Mouse (Mus musculus) layer of hippocampus, postnatal 14 days (tissue): ENCODE measurements around the gene Gm49450. TPM values are rescaled to one million over a fixed set of nuclear protein-coding genes. Genes with fewer than 3 reads are reported as not detected.
A peak's percentile ranks its signal among the peaks of the same experiment; 100 is the strongest.

Source experiments
- DNase-seq, 2 experiments: peaks; one replicate each; pipeline ENCODE4 v3.0.0; 2021 to 2022; ENCODE audit warnings: low spot score in 2 of 2, mixed read lengths in 1 of 2
- long read RNA-seq, 2 experiments: library from polyadenylated mRNA; stranded (forward); transcript quantifications; one replicate each; pipeline ENCODE4 v2.0.0; 2021
- total RNA-seq, 2 experiments: library from RNA; stranded (reverse); gene quantifications; 2 replicates each; pipeline ENCODE4 v1.2.3; 2021

The Gm49450 gene
- not detected for total RNA-seq
- long read RNA-seq, experiment 1, partial matches to known transcripts, result 3 of 5 reads
- long read RNA-seq, experiment 1, other reads (novel, unspliced or antisense), result 2 of 5 reads
- long read RNA-seq, experiment 2, partial matches to known transcripts, result 2 of 396 reads
- long read RNA-seq, experiment 2, other reads (novel, unspliced or antisense), result 394 of 396 reads

- peak; percentile 96 to 98 for DNase-seq
Observed at GRCm38 (mm10) chr15:98953401-98954356, at the start of gene Gm49450, which contains the start of gene Tuba1a. Gm49450 (minus strand) TSS chr15:98953551. Tuba1a (minus strand) TSS chr15:98953703.

DNA sequence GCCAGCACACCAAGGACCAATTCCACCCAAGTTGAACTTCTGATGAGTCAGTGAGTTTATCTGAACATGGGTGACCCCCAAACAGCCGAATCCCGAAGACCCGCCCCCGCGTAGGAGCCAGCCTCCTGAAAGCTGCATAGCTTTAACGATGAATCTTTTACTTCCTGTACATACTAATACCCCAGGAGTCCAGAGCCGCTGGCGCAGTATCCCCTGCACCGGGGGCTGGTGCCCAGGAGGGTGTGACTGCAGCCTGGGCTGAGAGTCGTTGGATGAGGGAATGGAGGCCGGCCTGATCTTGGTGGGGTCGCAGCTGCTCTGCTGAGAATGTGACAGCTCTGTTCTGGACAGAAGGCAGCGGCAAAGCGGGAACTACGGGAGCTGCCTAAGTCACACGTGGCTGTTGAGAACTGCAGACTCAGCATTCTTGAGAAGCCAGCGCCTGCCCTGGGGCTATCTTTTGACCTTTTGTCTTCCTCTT lies 48.1 kb upstream of the Gm49450 start:
- DNase-seq, result no peak

- DNase-seq, result peak; percentile 57 to 70
Observed at GRCm38 (mm10) chr15:99000535-99001283, 47.4 kb upstream of the Gm49450 start.

- DNase-seq, result no peak
Observed at GRCm38 (mm10) chr15:98998775-98999157, 45.4 kb upstream of the Gm49450 start.

DNA sequence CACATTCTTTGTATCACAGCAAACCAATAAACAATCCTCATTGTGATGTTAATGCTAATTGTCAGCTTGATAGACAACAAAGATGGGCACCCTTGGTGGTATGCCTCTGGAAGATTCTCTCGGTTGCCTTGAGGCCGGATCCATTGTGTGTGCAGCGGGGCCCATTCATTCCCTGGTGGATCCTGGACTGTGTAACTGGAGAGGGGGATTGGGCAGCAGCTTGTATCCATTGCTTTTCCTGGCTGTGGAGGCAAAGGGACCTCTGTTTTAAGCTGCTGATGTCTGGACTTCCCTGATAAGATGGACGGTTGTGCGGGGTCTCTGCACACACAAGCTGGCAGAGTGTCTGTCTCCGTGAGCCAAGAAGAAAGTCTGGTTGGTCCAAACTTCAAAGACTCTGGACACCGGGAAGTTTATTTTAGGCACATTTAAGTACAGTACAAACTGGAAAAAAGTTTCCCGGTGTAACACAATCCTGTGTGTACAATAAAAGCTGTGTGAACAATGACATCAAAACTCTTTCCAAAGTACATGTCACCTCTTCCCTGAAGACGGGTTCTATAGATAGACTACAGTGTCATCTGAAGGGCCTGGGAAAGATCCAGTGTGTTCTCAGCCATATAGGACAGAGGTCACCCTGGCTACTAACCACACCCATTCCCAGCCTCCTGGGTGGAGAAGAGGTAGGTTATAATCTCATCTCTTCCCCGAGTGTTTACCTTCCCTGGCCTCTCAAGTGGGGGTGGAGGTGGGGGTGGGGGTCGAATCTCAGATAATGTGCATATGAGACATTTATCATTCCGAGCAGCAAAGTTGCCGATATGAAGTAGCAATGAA lies 44.8 kb upstream of the Gm49450 start:
- no peak for DNase-seq

GRCm38 (mm10) chr15:98996840-98997239 lies 43.5 kb upstream of the Gm49450 start:
- no peak for DNase-seq

DNA sequence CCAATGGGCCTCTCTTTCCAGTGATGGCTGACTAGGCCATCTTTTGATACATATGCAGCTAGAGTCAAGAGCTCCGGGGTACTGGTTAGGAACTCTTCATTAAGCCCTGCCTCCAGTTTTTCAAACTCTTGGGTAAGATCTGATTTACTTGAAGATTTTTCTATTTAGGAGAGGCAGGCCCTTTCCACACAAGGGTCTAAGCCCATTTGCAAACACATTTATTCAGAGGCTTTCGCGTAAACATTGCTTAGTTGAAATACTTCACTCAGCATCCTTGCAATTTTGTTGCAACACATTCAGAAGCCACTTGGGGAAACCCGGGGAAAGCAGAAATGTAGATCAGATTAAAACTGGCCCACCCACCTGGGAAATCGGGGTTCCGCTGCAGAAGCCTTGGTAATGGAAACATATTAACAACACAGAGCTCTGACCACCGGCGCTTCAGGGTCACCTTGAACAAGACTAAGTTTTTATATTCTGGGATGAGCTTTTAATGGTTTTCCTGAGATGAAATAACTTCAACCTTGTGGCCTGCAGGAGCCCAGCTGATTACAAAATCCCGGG lies 41.7 kb upstream of the Gm49450 start:
- DNase-seq, result no peak

DNA sequence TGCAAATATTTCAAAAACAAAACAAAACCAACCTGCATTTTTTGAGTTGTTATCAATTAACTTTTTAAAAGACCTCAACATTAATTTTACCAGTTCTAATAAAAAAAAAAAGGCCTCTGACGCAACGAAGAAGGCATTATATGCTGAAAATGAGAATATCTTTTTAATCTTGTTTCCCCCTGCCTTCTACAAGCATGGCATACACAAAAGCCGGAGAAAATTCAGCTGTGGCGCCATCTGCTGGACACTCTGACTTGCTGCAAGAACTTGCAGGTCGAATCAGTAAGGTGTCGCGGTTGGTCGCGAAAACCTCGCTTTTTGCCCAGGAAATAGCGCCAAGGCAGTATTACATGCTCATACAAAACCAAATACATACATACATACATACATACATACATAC lies 40.5 kb upstream of the Gm49450 start:
- DNase-seq, result peak; percentile 80 to 94

- DNase-seq, result peak; percentile 94 to 95
Observed at GRCm38 (mm10) chr15:98993093-98993793, 39.9 kb upstream of the Gm49450 start.

DNA sequence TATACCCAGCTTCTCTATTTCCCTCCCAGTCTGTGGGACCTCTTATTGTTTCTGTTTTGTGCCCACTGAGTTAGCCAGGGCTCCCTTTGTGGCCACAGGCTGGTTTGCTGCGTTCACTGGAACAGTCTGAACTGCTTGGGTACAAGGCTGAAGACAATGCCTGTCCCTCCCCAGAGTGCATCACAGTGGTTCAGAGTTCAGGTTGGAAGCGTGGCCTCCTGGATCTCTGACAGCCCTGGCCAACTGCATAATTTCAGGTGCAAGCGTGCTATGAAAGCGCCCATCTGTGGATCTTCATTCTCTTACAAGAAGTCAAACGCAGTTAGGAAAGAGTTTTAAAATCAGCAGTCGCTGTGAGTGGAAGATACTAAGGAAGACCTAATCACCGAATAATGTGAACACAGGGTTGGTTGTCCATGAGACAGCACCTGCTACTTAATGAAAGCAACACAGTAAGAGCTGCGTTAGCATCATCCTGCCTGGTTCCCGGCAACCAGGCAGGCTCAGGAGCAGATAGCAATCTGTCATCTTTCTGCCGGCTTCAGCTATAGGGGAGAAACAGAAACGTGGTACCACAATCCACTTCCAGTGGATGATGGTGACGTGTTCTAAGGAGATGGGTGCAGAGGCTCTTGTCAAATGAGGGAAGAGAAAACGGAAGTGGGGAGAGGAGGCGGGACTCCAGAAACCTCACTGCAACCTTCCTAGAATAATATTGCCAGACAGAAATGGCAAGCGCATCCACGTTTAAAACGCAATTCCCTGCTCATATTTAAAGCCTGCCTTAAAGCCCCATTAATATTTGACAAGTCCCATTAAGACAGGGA lies 38.9 kb upstream of the Gm49450 start:
- peak; percentile 69 to 89 for DNase-seq

DNA sequence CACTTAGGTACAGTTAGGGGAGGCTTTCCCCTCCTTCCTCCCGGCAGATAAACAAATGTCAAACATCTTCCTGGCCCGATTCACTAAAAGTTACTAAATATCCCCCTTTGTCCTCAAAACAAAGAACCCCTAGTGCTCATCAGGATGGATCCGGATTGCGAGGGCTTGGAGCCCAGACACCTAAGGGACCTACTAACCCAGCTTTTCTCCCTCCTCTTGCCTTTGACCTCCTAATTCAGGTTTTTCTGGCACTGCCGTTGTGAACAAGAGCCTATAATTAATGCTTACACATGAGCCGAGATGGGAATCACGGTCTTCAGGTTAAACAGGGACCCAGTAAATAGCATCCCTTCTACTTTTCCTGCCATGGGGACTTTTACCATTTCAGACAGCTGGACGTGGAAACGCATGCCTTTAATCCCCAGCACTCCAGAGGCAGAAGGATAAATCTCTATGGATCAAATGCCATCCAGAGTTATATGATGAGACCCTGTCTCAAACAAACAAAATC lies 38.2 kb upstream of the Gm49450 start:
- DNase-seq, result no peak

GRCm38 (mm10) chr15:98990669-98991539 lies 37.6 kb upstream of the Gm49450 start:
- DNase-seq, result no peak

GRCm38 (mm10) chr15:98989701-98990430 lies 36.5 kb upstream of the Gm49450 start:
- DNase-seq, result no peak

DNA sequence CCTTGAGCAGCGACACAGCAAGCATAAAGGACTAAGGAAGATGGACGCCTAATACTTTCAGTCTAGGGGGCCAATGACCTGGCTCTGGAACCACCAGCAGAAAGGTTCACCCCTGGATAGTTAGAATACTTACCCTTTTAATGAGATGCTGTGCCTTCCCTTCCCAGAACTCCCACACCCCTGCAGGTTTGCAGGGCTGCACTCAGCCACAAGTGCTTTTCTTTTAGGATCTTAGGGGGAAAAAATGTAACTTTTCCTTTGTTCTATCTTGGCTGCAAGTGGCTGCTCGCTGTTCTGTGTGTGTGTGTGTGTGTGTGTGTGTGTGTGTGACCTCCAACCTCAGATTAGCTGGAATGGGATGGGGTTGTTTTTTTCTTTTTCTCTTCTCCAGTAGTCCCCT lies 35.4 kb upstream of the Gm49450 start:
- no peak for DNase-seq

DNA sequence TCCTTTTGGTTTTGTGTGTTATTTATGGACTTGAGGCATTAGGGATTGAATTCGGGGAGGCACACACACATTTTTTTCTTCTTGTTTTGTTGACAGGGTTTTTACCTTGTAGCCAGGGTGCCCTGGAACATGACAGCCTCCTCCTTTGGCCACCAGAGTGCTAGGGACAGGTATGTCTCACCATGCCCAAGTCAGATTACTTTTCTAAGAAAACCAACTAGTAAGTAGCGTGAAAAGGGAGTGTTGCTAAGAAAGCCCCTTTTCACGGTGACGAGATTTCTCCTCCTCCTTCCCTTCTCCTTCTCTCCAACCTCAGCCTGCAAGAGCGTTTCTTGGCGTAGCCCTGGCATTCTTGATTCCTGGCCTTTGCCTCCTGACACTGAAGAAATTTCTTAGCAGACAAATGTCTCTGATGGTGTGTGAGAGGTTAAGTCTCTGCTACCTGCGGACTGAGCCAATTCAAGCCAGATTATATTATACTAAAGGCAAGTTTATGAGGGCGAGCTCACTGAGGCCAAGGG lies 34.4 kb upstream of the Gm49450 start:
- DNase-seq, result no peak

DNA sequence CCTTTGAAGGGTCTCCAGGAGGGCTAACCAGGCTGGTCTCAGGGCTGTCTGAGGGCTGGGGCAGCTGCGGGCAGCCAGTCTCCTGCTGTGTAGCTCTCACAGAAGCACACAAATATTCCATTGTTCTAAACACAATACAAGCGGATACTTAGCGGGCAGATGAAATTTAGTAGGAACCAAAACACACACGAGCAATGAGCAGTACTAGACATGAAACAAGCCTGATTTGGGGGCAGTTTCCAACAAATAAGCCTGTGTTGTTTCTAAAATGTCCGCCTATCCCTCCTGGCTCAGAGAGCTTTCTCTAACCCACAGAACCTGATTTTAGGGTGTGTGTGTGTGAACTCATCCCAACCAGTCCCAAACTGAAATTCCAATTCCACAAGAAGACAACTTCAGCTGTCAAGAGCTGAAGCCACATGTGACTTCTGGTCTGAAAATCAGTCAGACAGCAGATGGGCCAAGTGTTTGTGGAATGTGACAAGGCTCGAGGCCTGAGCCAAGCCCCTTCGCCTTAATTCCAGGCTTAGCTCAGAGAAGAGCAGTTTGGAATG lies 33.8 kb upstream of the Gm49450 start:
- no peak for DNase-seq
